Mouse (Mus musculus): ENCODE data around the gene Tusc2.
"Not testable (repeated sequence)": the region's sequence is repeated elsewhere in the genome, so short reads cannot be mapped to it uniquely, and the experiment has no call there.

Gene Tusc2

GRCm38 (mm10) chr9:107545199-107545598 is 17.9 kb upstream of the Tusc2 start:
- no peak for DNase-seq (ENCODE audit: extremely low spot score)

- DNase-seq (ENCODE audit: extremely low spot score): peak; percentile 78
Observed at GRCm38 (mm10) chr9:107545602-107546001, 17.5 kb upstream of the Tusc2 start.

- peak; percentile 84 for DNase-seq (ENCODE audit: extremely low spot score)
Observed at GRCm38 (mm10) chr9:107547026-107547425, 16.0 kb upstream of the Tusc2 start, which contains the start of gene Zmynd10. Gene Zmynd10 (plus strand): TSS chr9:107547298.

- no peak for DNase-seq (ENCODE audit: extremely low spot score)
Observed at GRCm38 (mm10) chr9:107547957-107548356, 15.1 kb upstream of the Tusc2 start.

GRCm38 (mm10) chr9:107548820-107549219 is 14.2 kb upstream of the Tusc2 start:
- DNase-seq (ENCODE audit: extremely low spot score): no peak

- DNase-seq (ENCODE audit: extremely low spot score): no peak
Observed at GRCm38 (mm10) chr9:107549297-107550074, 13.6 kb upstream of the Tusc2 start.

- no peak for DNase-seq (ENCODE audit: extremely low spot score)
Observed at GRCm38 (mm10) chr9:107550491-107551116, 12.5 kb upstream of the Tusc2 start.

- peak; percentile 72 for DNase-seq (ENCODE audit: extremely low spot score)
Observed at GRCm38 (mm10) chr9:107551117-107551889, 11.8 kb upstream of the Tusc2 start, which contains the start of gene Rassf1. Gene Rassf1 (plus strand): TSS chr9:107551555.

GRCm38 (mm10) chr9:107551890-107552355 is 11.1 kb upstream of the Tusc2 start:
- no peak for DNase-seq (ENCODE audit: extremely low spot score)

GRCm38 (mm10) chr9:107552690-107553393 is 10.2 kb upstream of the Tusc2 start:
- DNase-seq (ENCODE audit: extremely low spot score): no peak

- DNase-seq (ENCODE audit: extremely low spot score): no peak
Observed at GRCm38 (mm10) chr9:107553541-107554318, 9.3 kb upstream of the Tusc2 start.

GRCm38 (mm10) chr9:107554319-107554825 is 8.7 kb upstream of the Tusc2 start:
- DNase-seq (ENCODE audit: extremely low spot score): peak; percentile 97

- DNase-seq (ENCODE audit: extremely low spot score): peak; percentile 69
Observed at GRCm38 (mm10) chr9:107555031-107555457, 8.0 kb upstream of the Tusc2 start.

- DNase-seq (ENCODE audit: extremely low spot score): no peak
Observed at GRCm38 (mm10) chr9:107555701-107556100, 7.4 kb upstream of the Tusc2 start.

GRCm38 (mm10) chr9:107556346-107556745 is 6.7 kb upstream of the Tusc2 start:
- no peak for DNase-seq (ENCODE audit: extremely low spot score)

- not testable (repeated sequence) for DNase-seq (ENCODE audit: extremely low spot score)
Observed at GRCm38 (mm10) chr9:107565556-107565955, 2.5 kb downstream of the Tusc2 start.

GRCm38 (mm10) chr9:107566041-107566709 is 3.1 kb downstream of the Tusc2 start:
- peak; percentile 77 for DNase-seq (ENCODE audit: extremely low spot score)

- DNase-seq (ENCODE audit: extremely low spot score): no peak
Observed at GRCm38 (mm10) chr9:107566855-107567254, 3.8 kb downstream of the Tusc2 start.

GRCm38 (mm10) chr9:107567702-107568319 is 4.8 kb downstream of the Tusc2 start, which contains the start of gene Hyal2:
Gene Hyal2 (plus strand): TSS chr9:107567945.
- DNase-seq (ENCODE audit: extremely low spot score): peak; percentile 48

Data from embryo, embryonic 9.5 days (tissue).